Mouse (Mus musculus): Measurements from ENCODE around the gene Cavin1. TPM values are rescaled to one million over a fixed set of nuclear protein-coding genes. Genes with fewer than 3 reads are reported as not detected.

Gene Cavin1
- polyA plus RNA-seq, 1 experiment from 2014 or later, result 45.6 TPM

DNA sequence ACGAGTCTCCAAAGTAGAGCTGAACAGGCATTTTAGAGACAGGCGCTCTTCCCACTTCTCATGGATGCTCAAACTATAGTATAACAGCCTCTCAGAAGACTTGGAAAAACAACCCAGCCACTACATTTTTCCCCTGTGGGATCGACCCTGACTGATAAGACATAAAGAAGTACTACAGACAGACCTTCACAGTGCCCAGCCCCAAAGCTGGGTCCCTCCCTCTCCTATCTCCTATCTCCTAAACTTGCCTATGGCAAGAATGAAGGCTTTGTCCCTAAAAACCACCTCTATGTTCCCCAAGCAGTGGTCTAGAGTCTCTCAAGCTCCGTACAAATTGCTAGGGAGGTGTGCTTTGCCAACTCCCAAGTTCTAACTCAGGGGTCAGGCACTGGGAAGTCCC is 63.8 kb downstream of the Cavin1 start:
- Histone ChIP-seq H3K27me3 (replicated peaks) (no peaks in the 10 kb centered on the region), H3K4me3 (replicated peaks) (no peak overlapping the region), H3K4me1 (no peaks in the 10 kb centered on the region), H3K27ac (replicated peaks) (no peak overlapping the region), H3K4me2 (no peak overlapping the region), H3K9me3 (replicated peaks) (no peaks in the 10 kb centered on the region), H3K9ac (replicated peaks) (no peak overlapping the region), H3K36me3 (peaks cover 57% of the 10 kb centered on the region)
- no peak for ATAC-seq (ENCODE audit: low FRiP score)
- 90% methylated on average over 4 of the region's 4 CpGs for WGBS

Other genes starting within 250 kb of the Cavin1 start
- 41.8 and 49.8 TPM in 2 replicates for gene Rab5c, start 232.7 kb downstream of the Cavin1 start, polyA plus RNA-seq (2015; fragmentation: Nextera tagmentation; extraction: Ambion mirVana)
- 6.0 and 9.0 TPM in 2 replicates for gene Kcnh4, start 210.9 kb downstream of the Cavin1 start, polyA plus RNA-seq (2015; fragmentation: Nextera tagmentation; extraction: Ambion mirVana)
- 0.33 and 0.75 TPM in 2 replicates for gene Hcrt, start 208.0 kb downstream of the Cavin1 start, polyA plus RNA-seq (2015; fragmentation: Nextera tagmentation; extraction: Ambion mirVana)
- 8.5 and 9.9 TPM in 2 replicates for gene Ghdc, start 199.9 kb downstream of the Cavin1 start, polyA plus RNA-seq (2015; fragmentation: Nextera tagmentation; extraction: Ambion mirVana)
- 18.5 and 25.5 TPM in 2 replicates for gene Stat5b, start 120.2 kb downstream of the Cavin1 start, polyA plus RNA-seq (2015; fragmentation: Nextera tagmentation; extraction: Ambion mirVana)
- gene Stat5a, start 111.5 kb downstream of the Cavin1 start, polyA plus RNA-seq (2015; fragmentation: Nextera tagmentation; extraction: Ambion mirVana), result 2.1 and 10.1 TPM in 2 replicates
- gene Stat3, start 31.3 kb downstream of the Cavin1 start, polyA plus RNA-seq (2015; fragmentation: Nextera tagmentation; extraction: Ambion mirVana), result 57.9 and 66.9 TPM in 2 replicates
- gene Atp6v0a1, start 38.6 kb upstream of the Cavin1 start, polyA plus RNA-seq (2015; fragmentation: Nextera tagmentation; extraction: Ambion mirVana), result 150 and 167 TPM in 2 replicates
- 11.7 and 12.4 TPM in 2 replicates for gene Naglu, start 99.1 kb upstream of the Cavin1 start, polyA plus RNA-seq (2015; fragmentation: Nextera tagmentation; extraction: Ambion mirVana)
- gene Hsd17b1, start 107.5 kb upstream of the Cavin1 start, polyA plus RNA-seq (2015; fragmentation: Nextera tagmentation; extraction: Ambion mirVana), result 0.22 and 0.29 TPM in 2 replicates
- 37.5 and 39.6 TPM in 2 replicates for gene Coasy, start 111.7 kb upstream of the Cavin1 start, polyA plus RNA-seq (2015; fragmentation: Nextera tagmentation; extraction: Ambion mirVana)
- 94.2 and 96.6 TPM in 2 replicates for gene Mlx, start 116.4 kb upstream of the Cavin1 start, polyA plus RNA-seq (2015; fragmentation: Nextera tagmentation; extraction: Ambion mirVana)
- gene Psmc3ip, start 124.5 kb upstream of the Cavin1 start, polyA plus RNA-seq (2015; fragmentation: Nextera tagmentation; extraction: Ambion mirVana), result 17.7 and 22.4 TPM in 2 replicates
- 23.5 and 26.0 TPM in 2 replicates for gene Retreg3, start 149.0 kb upstream of the Cavin1 start, polyA plus RNA-seq (2015; fragmentation: Nextera tagmentation; extraction: Ambion mirVana)
- gene Tubg1, start 149.1 kb upstream of the Cavin1 start, polyA plus RNA-seq (2015; fragmentation: Nextera tagmentation; extraction: Ambion mirVana), result 68.4 and 73.7 TPM in 2 replicates
- gene Tubg2, start 185.0 kb upstream of the Cavin1 start, polyA plus RNA-seq (2015; fragmentation: Nextera tagmentation; extraction: Ambion mirVana), result 49.9 and 60.7 TPM in 2 replicates
- gene Cntnap1, start 199.6 kb upstream of the Cavin1 start, polyA plus RNA-seq (2015; fragmentation: Nextera tagmentation; extraction: Ambion mirVana), result 11.2 and 12.3 TPM in 2 replicates
- 9.2 and 9.5 TPM in 2 replicates for gene Plekhh3, start 200.5 kb upstream of the Cavin1 start, polyA plus RNA-seq (2015; fragmentation: Nextera tagmentation; extraction: Ambion mirVana)
- gene Ccr10, start 204.6 kb upstream of the Cavin1 start, polyA plus RNA-seq (2015; fragmentation: Nextera tagmentation; extraction: Ambion mirVana), result 0.51 and 0.70 TPM in 2 replicates

All from neural tube, embryonic 15.5 days (tissue).